8 mouse cellular contexts compared by ENCODE assay signal in the genomic region with DNA sequence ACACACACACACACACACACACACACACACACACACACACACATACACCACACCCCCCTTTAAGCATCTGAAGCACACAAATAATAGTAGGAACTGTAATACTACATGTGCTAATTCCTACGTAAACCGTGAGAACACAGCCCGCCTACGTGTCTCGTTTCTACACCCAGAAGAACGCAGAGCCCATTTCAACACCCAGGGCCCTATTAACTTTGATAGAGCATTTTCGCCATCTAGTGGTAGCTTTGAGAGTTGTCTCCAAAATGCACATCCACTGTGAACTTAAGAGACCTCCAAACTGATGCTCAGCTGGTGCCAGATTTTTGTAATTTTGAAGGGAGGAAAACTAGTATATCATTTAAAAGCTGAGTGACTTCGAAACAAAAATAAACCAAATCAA.
DNase-seq lines count a peak whose midpoint lies in the region; ATAC-seq and TF ChIP-seq lines count a peak whose summit lies in the region.

No protein-coding gene starts in this region.

- no peaks in the 10 kb centered on the region for H3K4me1 ChIP-seq in limb, embryonic 11.5 days (ENCODE audit: control insufficient read depth, insufficient read depth, low read length)
- H3K4me1 ChIP-seq in testis, adult 2 months (ENCODE audit: control insufficient read depth, insufficient read depth, low read length), result no peaks in the 10 kb centered on the region

- no peak overlapping the region for H3K4me2 ChIP-seq in limb, embryonic 11.5 days (ENCODE audit: low read depth, severe bottlenecking)

- 0 out of 2 replicates have a peak, but pooled peaks have one; percentile 13 for TF ChIP-seq CTCF in testis, adult 2 months (IDR thresholded peaks at IDR 0.05; ENCODE audit: control insufficient read depth, insufficient read depth, insufficient replicate concordance, low read depth, low read length)

- H3K9ac ChIP-seq in limb, embryonic 11.5 days (ENCODE audit: low read length), result no peak overlapping the region

- no peaks in the 10 kb centered on the region for H3K9me3 ChIP-seq in limb, embryonic 11.5 days (ENCODE audit: control insufficient read depth, low read length)

- DNase-seq in A20 (ENCODE audit: low read depth, low spot score) (peak; percentile 71), NIH3T3 (ENCODE audit: low read depth) (peak; percentile 87)
- DNase-seq in cerebellum, adult 9-11 months, result peak; percentile 24
- DNase-seq in frontal cortex, adult 2 months (ENCODE audit: extremely low spot score in 1 of 2, low spot score in 1 of 2), result peak; percentile 52 to 92
- DNase-seq in kidney, adult 8-10 months, result peak; percentile 29 to 46
- DNase-seq in limb, embryonic 11.5 days (ENCODE audit: low spot score), result peak; percentile 80
- peak; percentile 55 for DNase-seq in natural killer cell, adult 2 months (ENCODE audit: low spot score in 2 of 2)

- 3% methylated on average over 8 of the region's 8 CpGs for WGBS in limb, embryonic 11.5 days

- no peaks in the 10 kb centered on the region for H3K36me3 ChIP-seq in limb, embryonic 11.5 days (ENCODE audit: control insufficient read depth, insufficient read depth, low read length)
- H3K36me3 ChIP-seq in testis, adult 2 months (ENCODE audit: control insufficient read depth, insufficient read depth, low read length), result no peaks in the 10 kb centered on the region

- TF ChIP-seq POLR2A in testis, adult 2 months (IDR thresholded peaks at IDR 0.05; ENCODE audit: control insufficient read depth, low read depth, low read length), result no peak

- no peak overlapping the region for H3K27ac ChIP-seq in limb, embryonic 11.5 days (replicated peaks; ENCODE audit: low read depth, low read length)
- no peak overlapping the region for H3K27ac ChIP-seq in testis, adult 2 months (ENCODE audit: control insufficient read depth, insufficient read depth, low read depth, low read length)

- no peak; the same call in 1 of the 2 replicates for ATAC-seq in limb, embryonic 11.5 days (ENCODE audit: insufficient number of reproducible peaks, low FRiP score, low TSS enrichment, low read depth)

- H3K4me3 ChIP-seq in limb, embryonic 11.5 days (ENCODE audit: low read depth, low read length), result no peak overlapping the region
- no peak overlapping the region for H3K4me3 ChIP-seq in testis, adult 2 months (ENCODE audit: control insufficient read depth, low read depth, low read length)

- no peaks in the 10 kb centered on the region for H3K27me3 ChIP-seq in limb, embryonic 11.5 days (ENCODE audit: control insufficient read depth, insufficient read depth, low read length)
- H3K27me3 ChIP-seq in testis, adult 2 months (ENCODE audit: control insufficient read depth, insufficient read depth, low read length), result no peaks in the 10 kb centered on the region

Comparison
In these comparisons a context has a peak if more than half of its experiments do, and no peak if none do; other contexts are left out.
1. DNase-seq: peak in every context shown above with its lines; median percentile 87 in NIH3T3; 80 in limb, embryonic 11.5 days; 72 in frontal cortex, adult 2 months; 71 in A20; 55 in natural killer cell, adult 2 months; 38 in kidney, adult 8-10 months; 24 in cerebellum, adult 9-11 months.